Mouse (Mus musculus) MN1 (cell line): ENCODE results near the gene Best1.

Experiments used
- DNase-seq: peaks from one replicate; pipeline ENCODE4 v3.0.0-alpha.2; 2016; ENCODE audit warnings: low spot score

Best1 gene

DNA sequence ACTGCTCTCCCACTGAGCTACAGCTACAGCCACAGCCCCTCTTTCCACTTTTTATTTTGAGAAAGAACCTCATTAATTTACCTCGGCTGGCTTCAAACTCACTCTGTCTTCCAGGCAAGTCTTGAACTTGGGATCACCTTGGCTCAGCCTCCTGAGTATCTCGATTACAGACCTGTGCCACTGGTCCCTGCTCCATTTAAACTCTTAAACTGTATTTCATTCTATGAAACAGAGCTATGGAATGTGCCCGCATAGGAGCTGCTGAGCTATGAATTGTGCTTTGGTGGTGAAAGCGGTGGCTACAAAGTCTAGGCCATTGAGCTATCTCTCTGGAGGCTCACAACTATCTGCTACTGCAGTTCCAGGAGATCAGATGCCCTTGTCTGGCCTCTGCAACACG is 43.5 kb downstream of the Best1 start:
- no peak for DNase-seq

DNA sequence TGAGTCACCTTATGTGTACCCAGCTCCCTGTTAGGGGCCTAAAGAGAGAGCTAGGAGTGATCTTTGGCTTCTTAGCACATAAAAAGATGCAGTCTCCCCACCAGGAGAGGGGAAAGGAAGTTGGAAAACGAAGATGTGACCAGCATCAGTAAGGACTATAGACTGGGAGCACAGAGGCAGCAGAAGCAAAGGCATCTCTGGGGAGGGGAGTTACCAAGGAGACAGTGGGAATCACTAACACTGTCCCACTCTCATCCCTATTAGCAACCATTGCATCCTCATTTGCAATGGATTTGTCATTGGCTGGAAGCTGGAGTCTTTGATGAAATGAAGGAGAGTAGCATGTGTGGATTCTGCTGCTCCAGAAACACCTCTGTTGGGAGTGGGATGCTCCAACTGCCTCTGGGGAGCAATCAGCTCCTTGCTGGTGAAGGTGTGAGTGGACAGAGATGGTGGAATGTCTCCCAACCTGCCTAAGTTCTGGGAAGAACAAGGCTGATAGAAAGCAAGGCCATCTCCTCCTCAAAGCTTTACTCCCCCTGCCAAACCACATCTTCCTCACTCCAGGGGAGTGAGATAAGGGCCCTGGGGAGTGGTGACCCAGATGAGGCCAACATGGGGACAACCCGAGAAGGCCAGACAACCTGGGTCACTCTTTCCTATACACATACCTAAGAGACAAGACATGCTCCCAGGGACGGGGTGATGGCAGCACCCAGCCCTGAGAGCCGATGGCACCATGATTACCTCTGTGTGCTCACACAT is 44.6 kb downstream of the Best1 start:
- no peak for DNase-seq

DNA sequence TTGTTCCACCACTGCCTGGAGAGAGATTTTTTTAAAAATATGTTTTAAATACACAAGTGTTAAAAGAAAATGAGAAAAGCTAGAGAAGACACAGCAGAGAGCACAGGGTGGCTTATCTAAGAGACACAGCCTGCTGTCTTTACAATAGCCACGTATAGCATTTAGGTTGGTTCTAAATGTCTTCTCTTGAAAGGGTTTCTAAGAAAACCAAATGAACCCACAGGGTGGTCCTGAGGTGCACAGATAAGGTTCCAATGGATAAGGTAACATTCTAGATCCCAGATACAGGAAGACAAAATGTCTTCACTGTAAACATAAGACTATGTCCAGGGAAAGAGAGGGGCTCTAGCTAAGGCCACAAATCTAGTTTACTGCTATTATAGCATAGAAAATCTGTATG is 46.0 kb downstream of the Best1 start:
- no peak for DNase-seq

DNA sequence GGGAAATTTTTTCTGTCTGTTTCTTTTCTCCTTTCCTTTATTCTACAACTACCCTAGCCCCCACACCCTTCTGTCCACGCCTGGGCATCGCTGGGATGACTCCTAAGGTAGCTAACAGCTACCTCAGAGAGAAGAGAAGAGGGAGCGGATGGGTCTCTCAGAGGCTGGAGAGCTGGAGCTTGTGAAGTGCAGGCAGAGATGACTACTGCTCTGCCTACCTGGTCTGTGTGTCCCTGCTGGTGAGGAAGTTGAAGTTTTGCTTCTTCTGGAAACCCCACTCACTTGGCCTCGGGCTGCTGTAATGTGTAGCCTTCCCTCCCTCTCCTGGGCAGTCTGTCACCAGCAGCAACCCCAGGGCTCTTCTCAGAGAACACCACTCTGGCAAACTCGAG is 46.6 kb downstream of the Best1 start:
- DNase-seq, result peak; percentile 30

DNA sequence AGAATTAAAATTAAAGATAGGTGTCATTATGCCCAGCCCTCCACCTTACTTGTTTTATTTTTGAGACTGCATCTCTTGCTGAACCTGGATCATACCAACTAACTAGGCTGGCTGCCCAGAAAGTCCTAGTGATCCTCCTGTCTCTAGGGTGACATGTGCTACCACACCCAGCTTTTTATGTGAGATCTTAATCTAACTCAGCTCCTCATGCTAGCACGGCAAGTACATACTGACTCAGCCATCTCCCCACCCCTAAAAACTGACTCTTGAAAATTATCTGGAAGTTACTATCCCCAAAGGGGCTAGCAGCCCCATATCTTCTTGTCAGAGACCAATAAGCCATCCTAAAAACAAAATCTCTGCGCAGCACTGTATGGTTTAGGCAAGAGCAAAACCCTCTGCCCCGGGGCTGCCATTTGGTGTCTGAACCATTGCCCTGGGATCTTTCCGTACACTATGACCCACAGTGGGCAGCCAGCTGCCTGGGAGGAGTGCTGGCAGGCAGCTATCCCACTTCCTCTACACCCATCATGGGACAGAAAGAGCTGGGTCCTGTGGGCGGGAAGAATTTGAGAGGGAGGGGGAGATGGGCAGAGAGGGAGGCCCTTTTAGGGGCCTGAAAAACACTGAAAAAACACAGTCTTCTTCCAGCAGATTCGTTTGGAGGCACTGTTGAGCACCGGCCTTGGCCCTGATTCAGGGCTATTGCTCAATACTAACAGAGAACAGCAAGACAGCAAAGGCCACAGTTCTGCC is 47.2 kb downstream of the Best1 start:
- DNase-seq, result peak; percentile 67

DNA sequence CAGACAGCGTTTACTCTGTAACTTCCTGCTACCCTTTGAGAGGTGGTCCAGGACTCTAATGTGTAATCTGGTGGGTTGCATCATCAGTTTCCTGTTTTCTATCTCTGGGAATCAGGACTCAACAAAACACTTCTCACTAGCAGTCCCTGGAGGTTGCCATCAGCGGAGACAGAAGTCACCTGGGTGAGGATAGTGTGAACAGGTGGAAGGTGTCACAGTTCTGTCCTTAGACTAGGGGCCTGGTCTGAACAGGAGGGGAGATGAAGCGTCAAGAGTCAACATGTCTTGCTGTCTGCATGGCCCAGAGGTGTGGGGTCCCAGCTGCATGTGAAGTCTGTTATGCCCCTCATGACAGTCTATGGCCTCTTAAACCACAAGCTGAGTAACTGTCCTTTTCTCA is 48.5 kb downstream of the Best1 start:
- no peak for DNase-seq

DNA sequence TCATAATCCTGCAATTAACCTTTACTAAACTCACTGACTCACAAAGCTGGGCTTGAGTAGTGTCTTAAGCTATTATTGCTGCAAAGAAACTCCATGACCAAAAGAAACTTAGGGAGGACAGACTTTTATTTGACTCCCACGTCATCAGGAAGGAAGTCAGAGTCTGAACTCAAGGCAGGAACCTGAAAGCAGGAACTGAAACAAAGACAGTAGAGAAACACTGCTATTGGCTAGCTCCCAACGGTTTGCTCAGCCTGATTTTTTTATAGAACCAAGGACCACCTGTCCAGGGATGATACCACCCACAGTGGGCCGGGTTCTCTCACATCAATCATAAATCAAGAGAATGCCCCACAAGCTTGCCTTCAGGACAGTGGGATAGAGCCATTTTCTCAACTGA is 49.0 kb downstream of the Best1 start:
- no peak for DNase-seq

DNA sequence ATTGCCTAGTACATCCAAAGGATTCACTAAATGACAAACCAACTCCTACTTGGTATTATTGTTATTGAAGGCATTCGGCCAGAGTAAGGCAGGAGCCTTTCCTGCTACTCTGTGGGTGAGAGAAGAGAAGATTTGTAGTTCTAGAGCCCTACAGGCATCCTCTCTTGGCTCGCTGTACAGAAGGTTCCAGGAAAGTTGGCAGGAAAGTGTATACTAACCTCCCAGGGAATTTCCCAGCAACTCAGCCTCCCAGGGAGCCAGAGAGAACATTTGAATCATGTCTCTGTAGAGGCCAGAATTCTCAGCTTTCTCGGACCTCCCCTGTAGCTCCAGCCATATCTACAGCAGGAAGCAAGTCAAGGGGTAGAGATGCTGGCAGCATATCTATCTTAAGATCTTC is 54.4 kb downstream of the Best1 start:
- no peak for DNase-seq

DNA sequence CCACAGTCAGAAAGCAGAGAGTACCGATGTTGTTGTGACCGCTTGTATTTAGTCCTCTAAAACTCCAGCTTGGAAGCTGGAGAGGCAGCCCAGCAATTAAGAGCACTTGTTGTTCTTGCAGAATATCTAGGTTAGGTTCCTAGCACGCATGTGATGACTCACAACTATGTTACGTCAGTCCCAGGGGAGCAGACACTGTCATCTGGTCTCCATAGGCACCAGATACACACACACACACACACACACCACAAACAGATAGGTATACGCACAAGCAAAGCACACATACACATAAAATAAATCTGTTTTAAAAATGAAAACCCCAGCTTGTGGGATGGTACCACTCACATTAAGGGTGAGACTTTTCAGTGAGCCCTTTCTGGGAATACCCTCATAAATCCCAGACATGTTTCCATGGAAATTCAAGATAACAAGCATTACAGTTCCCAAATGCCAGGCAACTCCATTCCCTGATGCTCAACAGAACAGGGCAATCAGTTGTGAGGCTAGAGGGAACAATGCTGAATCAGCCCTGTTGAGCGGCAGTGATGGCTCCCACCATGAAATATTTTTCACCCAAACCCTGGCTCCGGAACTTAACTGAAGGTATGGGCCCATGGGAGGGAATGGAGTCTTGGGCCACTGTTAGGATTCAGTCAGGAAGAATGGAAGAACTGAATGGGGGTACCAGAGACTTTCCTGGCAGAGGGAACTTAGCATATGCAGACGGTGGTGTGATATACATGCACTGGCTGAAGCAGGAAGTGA is 55.5 kb downstream of the Best1 start:
- peak; percentile 91 for DNase-seq

DNA sequence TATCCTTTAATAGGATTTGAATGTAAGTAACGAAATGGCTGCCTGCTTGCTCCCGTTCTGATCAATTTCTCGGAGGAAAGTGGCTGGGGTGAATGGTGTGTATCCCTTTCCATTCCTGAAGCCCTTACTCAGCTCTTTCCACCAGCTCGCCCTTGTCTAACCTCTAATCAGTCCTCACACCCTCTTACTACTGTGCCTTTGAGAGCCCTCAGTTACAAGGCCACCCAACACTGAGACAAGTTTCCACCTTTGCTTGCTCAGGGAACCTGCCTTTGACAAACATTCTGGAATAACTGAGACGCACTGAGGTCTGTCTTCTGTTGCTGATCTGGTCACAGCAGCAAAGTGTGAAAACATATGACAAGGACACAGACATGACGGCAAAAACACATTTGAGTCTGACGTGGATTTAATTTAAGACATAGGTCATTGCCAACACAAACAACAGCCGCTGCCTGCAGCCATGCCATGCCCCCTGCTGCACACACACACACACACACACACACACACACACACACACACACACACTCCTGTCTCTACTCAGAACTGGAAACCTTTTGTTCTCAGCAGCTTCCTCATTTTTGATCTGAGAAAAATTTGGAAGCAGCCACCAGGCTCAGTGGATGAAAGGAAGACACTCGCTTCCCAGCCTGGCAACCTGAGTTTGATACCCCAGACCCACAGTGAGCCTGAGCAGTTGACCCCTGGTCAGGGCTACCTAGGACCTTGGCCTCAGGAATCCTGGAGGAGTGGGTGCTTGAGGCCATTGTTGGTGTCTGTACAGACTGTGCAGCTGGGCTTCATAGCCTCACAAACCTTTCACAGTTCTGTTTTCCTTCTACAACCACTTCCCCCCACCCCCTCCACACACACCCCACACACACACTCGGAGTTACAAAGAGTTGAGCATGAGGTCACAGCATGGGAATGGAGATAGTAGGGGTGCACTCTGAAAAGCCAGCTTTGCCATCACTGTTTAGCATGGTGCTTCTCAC is 58.6 kb downstream of the Best1 start:
- peak; percentile 16 for DNase-seq

DNA sequence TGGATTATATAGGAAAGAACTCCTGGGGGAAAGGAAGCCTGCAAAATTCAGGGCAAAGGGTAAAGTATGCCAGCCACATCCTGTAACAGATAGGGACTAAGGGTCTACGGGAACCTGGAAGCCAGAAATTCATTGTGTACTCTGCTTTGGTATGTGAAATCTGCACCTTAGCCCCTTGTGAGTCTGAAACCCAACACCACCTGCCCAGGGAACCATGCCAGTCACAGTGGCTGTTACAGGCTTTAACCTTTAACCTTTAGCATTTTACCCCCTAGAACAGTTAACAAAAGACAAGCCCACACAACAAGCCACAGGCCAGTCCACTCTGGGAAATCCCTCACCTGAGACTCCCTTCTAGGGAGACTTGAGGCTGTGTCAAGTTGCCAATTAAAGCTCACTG is 59.6 kb downstream of the Best1 start:
- DNase-seq, result no peak

DNA sequence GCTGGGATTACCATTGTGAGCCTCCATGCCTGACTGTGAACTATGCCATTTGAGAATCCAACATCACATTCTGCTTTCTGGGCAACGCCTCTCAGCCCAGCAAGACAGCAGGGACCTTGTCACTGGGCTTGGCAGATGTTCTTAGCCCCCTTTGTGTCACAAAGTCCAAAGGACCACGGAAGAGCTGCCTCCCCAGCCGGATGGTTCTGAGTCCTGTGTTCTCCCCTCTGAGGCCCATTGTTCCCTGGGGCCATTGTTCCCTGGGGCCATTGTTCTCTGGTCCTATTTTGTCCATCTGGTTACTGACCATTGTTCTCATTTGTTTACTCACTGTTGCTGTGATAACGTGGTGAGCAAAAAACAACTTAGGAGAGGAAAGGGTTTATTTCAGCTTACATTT is 60.5 kb downstream of the Best1 start:
- DNase-seq, result no peak

DNA sequence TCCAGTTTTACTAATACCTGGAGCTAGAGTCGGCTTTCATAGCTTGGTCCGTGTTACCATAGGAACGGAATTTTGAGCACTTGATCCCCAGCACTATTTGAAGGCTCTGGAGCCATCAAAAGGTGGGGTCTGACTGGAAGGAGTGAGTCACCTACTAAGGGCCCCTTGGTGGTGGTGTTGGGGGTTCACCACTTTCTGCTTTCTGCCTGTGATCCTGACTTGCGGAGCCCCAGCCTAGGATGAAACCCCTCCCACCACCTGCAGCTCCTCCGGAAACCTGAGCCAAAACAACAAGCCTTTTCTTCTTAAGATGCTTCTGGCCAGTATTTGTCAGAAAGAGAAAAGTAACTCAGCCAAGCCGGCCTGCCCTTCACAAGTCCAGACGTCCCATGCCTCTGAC is 61.6 kb downstream of the Best1 start:
- DNase-seq, result no peak

DNA sequence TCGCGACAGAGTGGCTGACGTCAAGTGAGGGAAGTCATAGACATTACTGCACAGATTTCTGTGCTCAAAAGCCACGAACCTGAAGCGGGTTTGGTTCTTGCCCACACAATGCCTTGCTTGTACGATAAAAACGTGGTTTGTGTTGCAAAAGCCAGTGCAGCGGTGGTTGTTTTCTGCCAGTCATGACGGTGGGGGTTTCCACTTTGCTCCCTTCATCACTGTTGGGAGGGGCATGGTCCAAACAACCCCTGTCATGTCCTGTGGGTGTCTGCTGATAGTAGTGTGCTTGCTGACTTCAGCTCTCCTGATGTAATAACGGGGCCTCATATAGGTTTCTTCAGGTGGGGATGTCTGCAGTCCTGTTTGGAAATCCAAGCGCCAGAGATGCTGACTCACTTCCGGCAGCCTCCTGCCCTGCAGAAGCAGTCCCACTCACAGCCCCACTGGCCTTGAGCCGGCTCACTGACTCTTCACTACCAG is 62.6 kb downstream of the Best1 start:
- no peak for DNase-seq

DNA sequence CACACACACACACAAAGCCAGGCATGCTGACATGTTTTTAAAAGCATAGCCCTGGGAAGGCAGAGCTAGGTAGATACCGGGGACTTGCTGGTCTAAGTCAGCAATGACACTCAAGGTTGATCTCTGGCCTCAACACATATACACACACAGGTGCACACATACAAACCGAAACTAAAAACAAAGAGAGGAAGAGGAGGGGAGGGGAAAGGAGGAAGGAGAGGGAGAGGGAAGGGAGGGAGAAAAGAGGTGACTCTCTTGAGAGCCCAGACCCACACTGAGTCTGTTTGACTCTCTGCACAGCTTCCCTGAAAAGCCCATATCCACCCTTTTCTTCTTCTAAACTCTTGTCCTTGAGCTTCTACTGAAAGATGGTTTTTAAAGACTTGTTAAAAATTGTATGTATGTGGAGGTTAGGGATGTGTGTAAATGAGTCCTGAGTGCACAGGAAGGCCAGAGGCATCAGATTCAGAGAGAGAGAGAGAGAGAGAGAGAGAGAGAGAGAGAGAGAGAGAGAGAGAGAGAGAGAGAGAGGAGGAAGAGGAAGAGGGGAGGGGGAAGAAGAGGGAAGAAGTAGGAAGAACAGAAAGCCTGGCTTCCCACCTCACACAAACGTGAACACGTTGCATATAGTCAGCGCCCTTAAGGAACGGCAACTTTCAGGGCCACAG is 63.1 kb downstream of the Best1 start:
- DNase-seq, result no peak

DNA sequence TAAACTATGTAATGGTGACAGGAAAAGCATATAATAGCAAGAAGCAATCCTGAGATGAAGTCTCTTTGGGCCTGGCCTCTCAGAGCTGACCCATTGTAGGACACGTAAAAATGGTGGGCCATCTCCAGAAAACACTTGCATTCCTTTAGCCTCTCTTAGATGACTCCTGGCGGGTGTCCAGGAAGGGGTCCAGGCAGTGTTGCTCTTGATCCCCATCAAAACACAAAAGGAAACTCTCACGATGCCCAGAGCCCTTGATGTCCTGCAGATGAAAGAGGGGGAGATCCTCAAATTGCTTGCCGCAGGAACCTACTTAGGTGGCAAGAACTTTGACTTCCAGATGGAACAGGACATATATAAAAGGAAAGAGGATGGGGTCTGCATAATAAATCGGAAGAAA is 64.0 kb downstream of the Best1 start:
- no peak for DNase-seq

DNA sequence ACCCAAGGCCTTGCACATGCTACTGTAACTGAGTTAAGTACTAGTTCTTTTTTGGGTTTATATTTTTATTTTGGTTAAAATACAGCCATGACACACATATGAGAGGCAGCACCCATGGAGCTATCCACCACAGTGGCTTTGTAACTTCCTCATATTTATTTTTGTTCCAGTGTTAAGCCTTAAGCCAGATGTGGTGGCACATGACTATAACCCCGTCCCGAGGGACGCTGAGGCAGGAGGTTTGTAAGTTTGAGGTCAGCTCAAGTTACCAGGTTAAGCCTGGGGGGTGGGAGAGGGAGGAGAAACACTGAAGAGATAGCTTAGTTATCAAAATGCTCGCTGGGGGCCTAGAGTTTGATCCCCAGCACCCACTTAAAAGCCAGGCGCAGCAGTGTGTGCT is 64.9 kb downstream of the Best1 start:
- no peak for DNase-seq
